Mouse (Mus musculus) layer of hippocampus, postnatal 36 days (tissue): ENCODE results near the gene Mep1a. TPM values are rescaled to one million over a fixed set of nuclear protein-coding genes. Genes with fewer than 3 reads are reported as not detected.

Source experiments
- DNase-seq, 2 experiments: peaks; one replicate each; pipeline ENCODE4 v3.0.0; 2022
- total RNA-seq, 2 experiments: library from RNA; stranded (reverse); gene quantifications; 2 replicates each; pipeline ENCODE4 v1.2.3; 2021

Mep1a gene
- total RNA-seq, 2 experiments from 2014 or later = not detected

DNA sequence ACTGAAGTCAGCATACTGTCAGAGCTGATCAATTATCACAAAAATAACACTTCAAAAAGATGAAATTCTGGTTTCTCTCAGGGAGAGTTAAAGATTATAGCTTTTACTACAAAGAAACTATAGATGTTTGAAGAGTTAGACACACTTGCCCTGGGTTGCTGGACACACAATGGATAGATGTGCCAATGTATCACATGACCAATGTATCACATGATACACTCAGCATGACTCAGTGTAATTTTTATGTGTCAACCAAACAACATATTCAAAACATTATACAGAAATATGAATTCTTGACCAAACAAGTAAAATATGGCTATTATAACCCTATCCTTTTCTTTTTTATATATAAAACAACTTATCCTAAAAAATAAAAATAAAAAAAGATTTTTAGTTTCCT, 25.0 kb downstream of the Mep1a start:
- no peak for DNase-seq

DNA sequence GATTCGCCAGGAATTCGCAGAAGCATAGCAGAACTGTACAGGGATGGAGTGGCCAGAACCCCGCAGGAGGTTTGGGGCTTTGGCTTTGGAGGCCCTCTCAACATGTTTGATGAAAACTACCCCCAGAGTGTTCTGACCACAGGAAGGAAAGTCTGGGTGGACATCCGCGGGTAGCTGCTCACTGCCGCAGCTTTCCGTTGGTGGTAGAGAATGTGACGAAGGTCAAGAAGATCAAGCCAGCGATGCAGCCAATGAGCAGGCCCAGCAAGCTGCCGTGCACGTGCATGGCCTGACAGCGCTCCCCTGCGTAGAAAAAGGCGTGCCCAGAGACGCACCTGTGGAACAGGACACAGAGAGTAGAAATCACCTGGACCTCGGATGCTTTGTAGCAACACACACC, 27.8 kb downstream of the Mep1a start:
- no peak for DNase-seq

DNA sequence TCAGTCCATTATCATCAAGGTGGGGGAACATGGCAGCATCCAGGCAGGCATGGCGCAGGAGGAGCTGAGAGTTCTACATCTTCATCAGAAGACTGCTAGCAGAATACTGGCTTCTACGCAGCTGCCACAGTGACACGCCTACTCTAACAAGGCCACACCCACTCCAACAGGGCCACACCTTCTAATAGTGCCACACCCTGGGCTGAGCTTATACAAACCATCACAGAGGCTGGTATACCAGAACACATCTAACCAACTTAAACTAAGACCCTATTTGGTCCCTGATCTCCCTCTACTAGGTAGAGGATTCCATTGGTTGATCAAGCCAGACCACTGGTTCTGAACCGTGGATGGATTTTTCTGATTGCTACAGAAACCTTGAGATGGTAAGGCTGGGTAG, 30.1 kb downstream of the Mep1a start:
- DNase-seq = no peak

DNA sequence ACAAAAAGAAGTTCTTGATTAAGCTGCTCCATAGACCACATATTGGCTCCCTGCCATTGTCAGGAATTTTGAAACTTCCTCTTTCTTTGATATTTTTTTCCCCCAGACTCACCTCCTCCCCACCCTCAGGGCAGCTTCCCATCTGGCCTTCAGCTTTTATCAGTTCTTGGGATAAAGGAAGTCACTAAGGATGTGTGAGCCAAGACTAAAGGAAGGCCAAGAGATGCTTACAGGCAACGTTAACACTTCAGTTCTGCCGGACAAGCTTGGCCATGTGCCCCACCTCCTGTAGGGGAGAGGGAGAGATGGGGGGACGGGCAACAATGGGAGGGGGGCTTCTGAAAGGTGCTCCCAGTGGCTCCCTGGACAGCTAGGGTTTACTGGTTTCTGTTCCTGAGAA, 32.6 kb downstream of the Mep1a start:
- DNase-seq = no peak

DNA sequence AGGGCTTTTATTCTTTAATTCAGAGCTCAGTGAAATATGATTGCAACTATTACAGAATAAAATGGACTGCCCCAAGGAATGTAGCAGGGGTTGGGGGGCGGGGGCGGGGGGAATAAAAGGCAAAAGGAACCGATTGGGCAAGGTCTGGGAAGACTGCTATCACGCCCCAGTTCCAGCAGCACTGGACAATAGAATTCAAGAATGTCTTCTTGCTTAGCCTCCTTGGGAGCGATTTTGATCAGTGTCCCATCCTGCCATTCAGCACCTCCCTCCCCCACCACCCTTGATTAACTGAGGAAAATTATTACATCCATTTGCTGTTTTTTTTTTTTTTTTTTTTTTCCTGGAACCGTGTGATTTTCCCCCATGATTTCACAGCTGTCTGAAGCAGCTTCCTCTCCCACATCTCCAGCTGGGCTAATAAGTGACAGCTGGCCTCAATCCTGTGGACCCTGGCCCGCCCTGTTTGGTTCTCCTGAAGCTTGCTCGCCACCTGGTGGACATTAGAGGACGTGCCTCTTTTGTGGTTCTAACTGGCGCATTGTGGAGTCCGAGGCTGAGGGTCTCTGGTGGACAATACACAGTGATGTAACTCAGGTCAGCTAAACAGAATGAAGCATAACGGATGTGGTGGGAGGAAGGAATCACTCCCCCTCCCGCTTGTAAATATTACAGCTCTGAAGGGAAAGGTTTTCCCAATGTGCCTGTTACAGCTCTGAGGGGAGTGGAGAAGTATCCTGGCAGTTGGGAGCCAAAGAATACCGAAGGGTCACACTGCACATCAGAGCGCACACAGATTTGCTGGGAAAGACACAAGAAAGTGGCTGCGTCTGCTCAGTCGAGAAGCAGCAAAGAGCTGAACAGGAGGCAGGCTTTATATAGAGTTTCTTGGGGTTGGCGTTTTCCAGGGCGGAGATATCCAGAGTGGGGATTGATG, 42.1 kb downstream of the Mep1a start:
- peak; percentile 56 to 58 for DNase-seq

DNA sequence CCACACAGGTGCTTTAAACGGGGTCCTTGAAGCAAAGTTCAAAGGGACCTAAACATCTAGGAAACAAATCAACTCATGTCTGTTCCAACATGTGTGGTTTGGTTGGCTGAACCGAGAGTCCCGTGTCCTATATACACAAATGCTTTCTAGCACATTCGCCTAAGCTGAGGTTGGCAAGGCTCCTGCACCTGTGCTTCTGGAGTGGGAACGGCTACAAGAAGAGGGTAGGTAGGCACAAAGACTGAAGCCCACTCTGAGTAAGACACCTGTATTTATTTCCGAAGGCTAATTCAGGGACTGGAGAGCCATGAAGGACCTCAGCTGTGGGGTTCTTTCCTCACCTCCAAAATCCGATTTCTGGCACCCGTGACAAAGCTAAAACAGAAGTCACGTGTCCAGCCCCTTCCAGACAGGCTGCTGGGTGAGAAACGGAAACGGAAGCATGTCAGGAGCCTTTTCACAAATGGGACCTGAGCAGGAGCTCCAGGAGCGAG, 42.8 kb downstream of the Mep1a start:
- no peak for DNase-seq

DNA sequence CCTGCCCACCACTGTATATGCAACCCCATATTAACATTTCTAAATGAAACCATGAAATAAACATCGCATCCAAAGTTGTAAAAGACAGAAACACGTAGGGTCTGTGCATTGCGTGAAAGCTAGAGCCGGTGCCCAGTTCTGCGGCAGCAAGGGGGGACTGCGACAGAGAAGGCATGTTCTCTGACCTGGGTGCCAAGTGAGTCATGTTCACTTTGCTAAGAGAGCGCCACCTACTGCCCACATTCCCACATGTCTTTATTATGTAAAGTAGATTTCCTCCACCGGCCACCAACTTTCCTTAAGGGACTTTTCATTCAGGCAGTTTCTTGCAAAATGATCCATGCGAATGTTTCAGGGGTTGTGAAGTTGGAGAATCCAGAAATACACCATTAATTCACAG, 44.0 kb downstream of the Mep1a start:
- peak; percentile 27 to 35 for DNase-seq

DNA sequence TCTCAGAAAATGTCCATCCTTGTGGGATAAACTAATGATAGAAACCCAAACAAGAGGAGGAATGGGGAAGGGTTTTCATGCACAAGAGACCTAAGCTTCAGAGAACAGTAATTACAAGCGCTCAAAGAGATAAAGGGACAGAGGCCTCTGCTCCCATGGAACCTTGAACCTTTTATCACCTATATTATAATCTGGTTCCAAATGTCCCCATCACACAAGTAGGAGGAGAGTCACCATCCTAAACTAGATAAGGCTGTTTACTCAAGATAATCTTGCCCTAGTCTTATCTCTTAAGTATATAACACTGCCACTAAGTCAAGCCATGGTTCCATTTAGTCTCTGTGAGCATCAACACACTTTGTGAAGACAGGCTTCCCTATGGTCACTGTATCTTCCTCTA, 51.4 kb downstream of the Mep1a start:
- no peak for DNase-seq

DNA sequence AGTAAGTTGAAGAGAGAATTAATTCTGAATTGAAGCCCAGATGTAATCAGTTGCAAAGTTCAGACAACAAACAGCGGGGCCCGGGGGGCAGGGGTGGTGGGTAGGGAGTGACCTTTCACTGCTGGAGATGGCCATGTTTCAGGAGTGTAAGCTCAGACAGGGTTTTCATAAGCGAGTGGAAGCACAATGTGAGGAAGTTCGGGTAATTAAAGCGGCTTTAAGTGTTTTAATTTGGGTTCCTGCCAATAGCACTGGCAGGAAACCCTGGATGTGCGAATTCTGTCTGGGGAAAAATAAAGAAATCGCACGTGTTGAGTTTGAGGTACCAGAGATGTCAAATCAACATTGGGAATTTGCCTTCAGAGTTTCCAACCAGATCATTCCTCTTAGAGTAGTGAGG, 68.1 kb downstream of the Mep1a start:
- DNase-seq = no peak

DNA sequence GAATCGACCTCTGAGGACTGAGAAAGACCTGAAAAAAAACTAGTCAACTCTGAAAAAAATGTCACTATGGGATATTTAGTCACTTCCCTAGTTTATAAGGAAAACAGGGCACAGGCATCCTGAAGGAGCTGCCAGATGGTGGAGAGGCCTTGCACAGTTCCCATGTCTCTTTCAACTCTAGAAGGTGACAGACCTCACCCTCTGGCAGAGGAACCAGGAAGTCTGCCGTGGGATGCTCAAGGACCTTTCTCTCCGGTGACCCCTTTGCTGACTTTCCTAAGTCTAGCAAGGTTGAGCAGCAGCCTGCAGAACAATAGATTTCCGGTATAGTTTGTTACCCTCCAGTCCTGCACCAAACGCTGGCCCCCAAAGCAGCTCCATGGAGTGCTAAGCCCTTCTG, 70.9 kb downstream of the Mep1a start:
- DNase-seq = no peak

Other genes with a start within 250 kb of the Mep1a start
- gene Adgrf1, start 232.5 kb downstream of the Mep1a start, total RNA-seq = not detected
- gene Adgrf5, start 142.4 kb downstream of the Mep1a start, total RNA-seq = 10 to 100 TPM; 29.3 to 30.9 TPM
- under 1 TPM in 1 of 2 experiments, not detected in 1; 0.45 TPM for gene Ankrd66, start 40.8 kb upstream of the Mep1a start, total RNA-seq
- gene Pla2g7, start 65.3 kb upstream of the Mep1a start, total RNA-seq = 100 to 1,000 TPM; 108 to 125 TPM
- gene Tdrd6, start 127.5 kb upstream of the Mep1a start, total RNA-seq = under 1 TPM; 0.20 TPM
- gene Slc25a27, start 164.4 kb upstream of the Mep1a start, total RNA-seq = 10 to 100 TPM; 35.1 to 41.0 TPM
- 1 to 10 TPM in 1 of 2 experiments, under 1 TPM in 1; 0.73 to 1.2 TPM for gene Cyp39a1, start 164.6 kb upstream of the Mep1a start, total RNA-seq